Mouse (Mus musculus): Measurements from ENCODE around the gene Ppfia1. TPM values are rescaled to one million over a fixed set of nuclear protein-coding genes. Genes with fewer than 3 reads are reported as not detected.

Ppfia1 gene
- polyA plus RNA-seq, 1 experiment: 17.4 TPM

GRCm38 (mm10) chr7:144563456-144564155 is 10.1 kb upstream of the Ppfia1 start:
- Histone ChIP-seq H3K4me3 (ENCODE audit: insufficient read depth, low read depth, low read length) (no peak overlapping the region), H3K27ac (replicated peaks; ENCODE audit: low read depth, low read length) (no peak overlapping the region), H3K4me1 (ENCODE audit: control insufficient read depth, insufficient read depth, insufficient read length, low read length) (no peaks in the 10 kb centered on the region)

GRCm38 (mm10) chr7:144562016-144562415 is 8.5 kb upstream of the Ppfia1 start:
- H3K4me3 ChIP-seq (ENCODE audit: insufficient read depth, low read depth, low read length): no peak overlapping the region
- H3K4me1 ChIP-seq (ENCODE audit: control insufficient read depth, insufficient read depth, insufficient read length, low read length): no peaks in the 10 kb centered on the region
- no peak overlapping the region for H3K27ac ChIP-seq (replicated peaks; ENCODE audit: low read depth, low read length)

- Histone ChIP-seq H3K4me3 (ENCODE audit: insufficient read depth, low read depth, low read length) (no peak overlapping the region), H3K27ac (replicated peaks; ENCODE audit: low read depth, low read length) (no peak overlapping the region), H3K4me1 (ENCODE audit: control insufficient read depth, insufficient read depth, insufficient read length, low read length) (no peaks in the 10 kb centered on the region)
Observed at GRCm38 (mm10) chr7:144560594-144560993, 7.1 kb upstream of the Ppfia1 start.

GRCm38 (mm10) chr7:144558552-144558951 is 5.0 kb upstream of the Ppfia1 start:
- Histone ChIP-seq H3K27ac (replicated peaks; ENCODE audit: low read depth, low read length) (no peak overlapping the region), H3K4me3 (ENCODE audit: insufficient read depth, low read depth, low read length) (no peak overlapping the region), H3K4me1 (ENCODE audit: control insufficient read depth, insufficient read depth, insufficient read length, low read length) (peaks cover 2% of the 10 kb centered on the region; the same call in 1 of the 2 replicates)

GRCm38 (mm10) chr7:144554123-144554472 is 569 bp upstream of the Ppfia1 start:
- Histone ChIP-seq H3K27ac (replicated peaks; ENCODE audit: low read depth, low read length) (peak overlapping the region; percentile 41), H3K4me1 (ENCODE audit: control insufficient read depth, insufficient read depth, insufficient read length, low read length) (peaks cover 6% of the 10 kb centered on the region; the same call in 1 of the 2 replicates), H3K4me3 (ENCODE audit: insufficient read depth, low read depth, low read length) (peak overlapping the region; percentile 98)

GRCm38 (mm10) chr7:144552274-144552673 is 1.3 kb downstream of the Ppfia1 start:
- Histone ChIP-seq H3K4me3 (ENCODE audit: insufficient read depth, low read depth, low read length) (peak overlapping the region; percentile 68; the same call in 1 of the 2 replicates), H3K27ac (replicated peaks; ENCODE audit: low read depth, low read length) (no peak overlapping the region)

GRCm38 (mm10) chr7:144550811-144551210 is 2.7 kb downstream of the Ppfia1 start:
- H3K4me3 ChIP-seq (ENCODE audit: insufficient read depth, low read depth, low read length): no peak overlapping the region
- peaks cover 6% of the 10 kb centered on the region; the same call in 1 of the 2 replicates for H3K4me1 ChIP-seq (ENCODE audit: control insufficient read depth, insufficient read depth, insufficient read length, low read length)
- no peak overlapping the region for H3K27ac ChIP-seq (replicated peaks; ENCODE audit: low read depth, low read length)

More at GRCm38 (mm10) chr7:144552274-144552673, 1.3 kb downstream of the Ppfia1 start:
- H3K4me1 ChIP-seq (ENCODE audit: control insufficient read depth, insufficient read depth, insufficient read length, low read length): peaks cover 6% of the 10 kb centered on the region; the same call in 1 of the 2 replicates

- peaks cover 6% of the 10 kb centered on the region; the same call in 1 of the 2 replicates for H3K4me1 ChIP-seq (ENCODE audit: control insufficient read depth, insufficient read depth, insufficient read length, low read length)
- no peak overlapping the region for H3K4me3 ChIP-seq (ENCODE audit: insufficient read depth, low read depth, low read length)
- H3K27ac ChIP-seq (replicated peaks; ENCODE audit: low read depth, low read length): no peak overlapping the region
Observed at GRCm38 (mm10) chr7:144549904-144550566, 3.5 kb downstream of the Ppfia1 start.

GRCm38 (mm10) chr7:144545231-144545630 is 8.3 kb downstream of the Ppfia1 start:
- H3K27ac ChIP-seq (replicated peaks; ENCODE audit: low read depth, low read length): no peak overlapping the region
- no peaks in the 10 kb centered on the region; the same call in 1 of the 2 replicates for H3K4me1 ChIP-seq (ENCODE audit: control insufficient read depth, insufficient read depth, insufficient read length, low read length)
- no peak overlapping the region for H3K4me3 ChIP-seq (ENCODE audit: insufficient read depth, low read depth, low read length)

- H3K4me3 ChIP-seq (ENCODE audit: insufficient read depth, low read depth, low read length): no peak overlapping the region
- no peak overlapping the region for H3K27ac ChIP-seq (replicated peaks; ENCODE audit: low read depth, low read length)
Observed at GRCm38 (mm10) chr7:144541351-144541750, 12.2 kb downstream of the Ppfia1 start.

GRCm38 (mm10) chr7:144539146-144539545 is 14.4 kb downstream of the Ppfia1 start:
- no peak overlapping the region for H3K27ac ChIP-seq (replicated peaks; ENCODE audit: low read depth, low read length)
- H3K4me3 ChIP-seq (ENCODE audit: insufficient read depth, low read depth, low read length): no peak overlapping the region
- peaks cover 5% of the 10 kb centered on the region; the same call in 1 of the 2 replicates for H3K4me1 ChIP-seq (ENCODE audit: control insufficient read depth, insufficient read depth, insufficient read length, low read length)

More at GRCm38 (mm10) chr7:144541351-144541750, 12.2 kb downstream of the Ppfia1 start:
- peaks cover 5% of the 10 kb centered on the region; the same call in 1 of the 2 replicates for H3K4me1 ChIP-seq (ENCODE audit: control insufficient read depth, insufficient read depth, insufficient read length, low read length)

- Histone ChIP-seq H3K4me1 (ENCODE audit: control insufficient read depth, insufficient read depth, insufficient read length, low read length) (peaks cover 5% of the 10 kb centered on the region; the same call in 1 of the 2 replicates), H3K4me3 (ENCODE audit: insufficient read depth, low read depth, low read length) (no peak overlapping the region), H3K27ac (replicated peaks; ENCODE audit: low read depth, low read length) (no peak overlapping the region)
Observed at GRCm38 (mm10) chr7:144538030-144538644, 15.4 kb downstream of the Ppfia1 start.

GRCm38 (mm10) chr7:144536367-144536766 is 17.2 kb downstream of the Ppfia1 start:
- no peak overlapping the region for H3K4me3 ChIP-seq (ENCODE audit: insufficient read depth, low read depth, low read length)
- H3K27ac ChIP-seq (replicated peaks; ENCODE audit: low read depth, low read length): no peak overlapping the region
- peaks cover 9% of the 10 kb centered on the region; the same call in 1 of the 2 replicates for H3K4me1 ChIP-seq (ENCODE audit: control insufficient read depth, insufficient read depth, insufficient read length, low read length)

- Histone ChIP-seq H3K4me1 (ENCODE audit: control insufficient read depth, insufficient read depth, insufficient read length, low read length) (peaks cover 9% of the 10 kb centered on the region; the same call in 1 of the 2 replicates), H3K4me3 (ENCODE audit: insufficient read depth, low read depth, low read length) (no peak overlapping the region), H3K27ac (replicated peaks; ENCODE audit: low read depth, low read length) (no peak overlapping the region)
Observed at GRCm38 (mm10) chr7:144534773-144535172, 18.8 kb downstream of the Ppfia1 start.
